Mouse (Mus musculus): ENCODE results near the gene Sertad1. TPM values are rescaled to one million over a fixed set of nuclear protein-coding genes. Genes with fewer than 3 reads are reported as not detected.
"Not testable (repeated sequence)": the region's sequence is repeated elsewhere in the genome, so short reads cannot be mapped to it uniquely, and the experiment has no call there.

Sertad1 gene
- polyA plus RNA-seq, 1 experiment from 2014 or later = 18.6 TPM

- WGBS = 85% methylated on average over 7 of the region's 7 CpGs
- H3K4me1 ChIP-seq = peaks cover 43% of the 10 kb centered on the region
- no peaks in the 10 kb centered on the region for H3K9me3 ChIP-seq
- H3K36me3 ChIP-seq (replicated peaks) = peaks cover 10% of the 10 kb centered on the region
- H3K4me3 ChIP-seq = no peak overlapping the region
- H3K27me3 ChIP-seq (ENCODE audit: poor library complexity, severe bottlenecking) = peaks cover 11% of the 10 kb centered on the region
- DNase-seq (ENCODE audit: extremely low spot score, low spot score) = no peak
- H3K27ac ChIP-seq = no peak overlapping the region
These were observed 5.1 kb downstream of the Sertad1 start for GRCm38 (mm10) chr7:27491856-27492255.

GRCm38 (mm10) chr7:27493022-27493421 is 6.3 kb downstream of the Sertad1 start:
- Histone ChIP-seq H3K27me3 (ENCODE audit: poor library complexity, severe bottlenecking) (peaks cover 11% of the 10 kb centered on the region), H3K36me3 (replicated peaks) (peaks cover 10% of the 10 kb centered on the region), H3K27ac (no peak overlapping the region), H3K9me3 (no peaks in the 10 kb centered on the region), H3K4me3 (no peak overlapping the region), H3K4me1 (peaks cover 34% of the 10 kb centered on the region)
- 83% methylated on average over 3 of the region's 3 CpGs for WGBS
- DNase-seq (ENCODE audit: extremely low spot score, low spot score) = no peak

- WGBS = 91% methylated on average over 5 of the region's 5 CpGs
- DNase-seq (ENCODE audit: extremely low spot score, low spot score) = no peak
These were observed 6.7 kb downstream of the Sertad1 start for GRCm38 (mm10) chr7:27493450-27493849.

GRCm38 (mm10) chr7:27494659-27495367 is 8.1 kb downstream of the Sertad1 start:
- not testable (repeated sequence) for H3K27ac ChIP-seq

More at GRCm38 (mm10) chr7:27493450-27493849, 6.7 kb downstream of the Sertad1 start:
- H3K4me3 ChIP-seq = no peak overlapping the region
- H3K9me3 ChIP-seq = no peaks in the 10 kb centered on the region
- peaks cover 30% of the 10 kb centered on the region for H3K4me1 ChIP-seq
- peaks cover 11% of the 10 kb centered on the region for H3K27me3 ChIP-seq (ENCODE audit: poor library complexity, severe bottlenecking)
- 0 out of 2 replicates have a peak overlapping the region, but pooled peaks have one; percentile 2 for H3K27ac ChIP-seq
- H3K36me3 ChIP-seq (replicated peaks) = peaks cover 10% of the 10 kb centered on the region

GRCm38 (mm10) chr7:27499036-27499435 is 12.3 kb downstream of the Sertad1 start, which contains the start of gene Prx:
Gene Prx, plus strand, starts transcription at chr7:27499324.
- no peak for DNase-seq (ENCODE audit: extremely low spot score, low spot score)
- H3K27me3 ChIP-seq (ENCODE audit: poor library complexity, severe bottlenecking) = no peaks in the 10 kb centered on the region
- H3K9me3 ChIP-seq = no peaks in the 10 kb centered on the region
- H3K4me1 ChIP-seq = no peaks in the 10 kb centered on the region
- no peaks in the 10 kb centered on the region for H3K36me3 ChIP-seq (replicated peaks)
- no peak within 1 kb of the TSS for H3K4me3 ChIP-seq
- no peak within 1 kb of the TSS for H3K27ac ChIP-seq
- 63% methylated on average over 3 of the region's 3 CpGs for WGBS

More at GRCm38 (mm10) chr7:27494659-27495367, 8.1 kb downstream of the Sertad1 start:
- 89% methylated on average over 9 of the region's 9 CpGs for WGBS
- DNase-seq (ENCODE audit: extremely low spot score, low spot score); H3K27me3 ChIP-seq (ENCODE audit: poor library complexity, severe bottlenecking); H3K9me3 ChIP-seq; H3K36me3 ChIP-seq (replicated peaks); H3K4me3 ChIP-seq: not testable (repeated sequence)
- H3K4me1 ChIP-seq = peaks cover 22% of the 10 kb centered on the region

GRCm38 (mm10) chr7:27501620-27502019 is 14.9 kb downstream of the Sertad1 start:
- no peaks in the 10 kb centered on the region for H3K9me3 ChIP-seq
- H3K27me3 ChIP-seq (ENCODE audit: poor library complexity, severe bottlenecking) = no peaks in the 10 kb centered on the region
- H3K36me3 ChIP-seq (replicated peaks) = no peaks in the 10 kb centered on the region
- H3K4me1 ChIP-seq = peaks cover 6% of the 10 kb centered on the region
- DNase-seq (ENCODE audit: extremely low spot score, low spot score) = no peak
- H3K27ac ChIP-seq = no peak overlapping the region
- H3K4me3 ChIP-seq = no peak overlapping the region
- 70% methylated on average over 4 of the region's 4 CpGs for WGBS

- H3K27me3 ChIP-seq (ENCODE audit: poor library complexity, severe bottlenecking) = no peaks in the 10 kb centered on the region
- peaks cover 28% of the 10 kb centered on the region for H3K4me1 ChIP-seq
- no peak for DNase-seq (ENCODE audit: extremely low spot score, low spot score)
- H3K36me3 ChIP-seq (replicated peaks) = no peaks in the 10 kb centered on the region
- H3K9me3 ChIP-seq = no peaks in the 10 kb centered on the region
- WGBS = 55% methylated on average over 9 of the region's 9 CpGs
- H3K27ac ChIP-seq = peak overlapping the region; percentile 97
- H3K4me3 ChIP-seq = peak overlapping the region; percentile 65
These were observed 20.2 kb downstream of the Sertad1 start for GRCm38 (mm10) chr7:27506765-27507370.

GRCm38 (mm10) chr7:27507711-27508647 is 21.3 kb downstream of the Sertad1 start:
- Histone ChIP-seq H3K36me3 (replicated peaks) (no peaks in the 10 kb centered on the region), H3K4me3 (peak overlapping the region; percentile 65), H3K4me1 (peaks cover 28% of the 10 kb centered on the region), H3K27me3 (ENCODE audit: poor library complexity, severe bottlenecking) (no peaks in the 10 kb centered on the region), H3K27ac (peak overlapping the region; percentile 97), H3K9me3 (no peaks in the 10 kb centered on the region)
- under 1% methylated on average over 54 of the region's 54 CpGs for WGBS
- peak; percentile 100 for DNase-seq (ENCODE audit: extremely low spot score, low spot score)

GRCm38 (mm10) chr7:27508648-27509005 is 21.9 kb downstream of the Sertad1 start:
- 23% methylated on average over 6 of the region's 6 CpGs for WGBS
- Histone ChIP-seq H3K9me3 (no peaks in the 10 kb centered on the region), H3K27me3 (ENCODE audit: poor library complexity, severe bottlenecking) (no peaks in the 10 kb centered on the region), H3K27ac (peak overlapping the region; percentile 97; the same call in 1 of the 2 replicates), H3K4me3 (peak overlapping the region; percentile 65), H3K4me1 (peaks cover 28% of the 10 kb centered on the region), H3K36me3 (replicated peaks) (no peaks in the 10 kb centered on the region)
- DNase-seq (ENCODE audit: extremely low spot score, low spot score) = peak; percentile 52

- Histone ChIP-seq H3K27me3 (ENCODE audit: poor library complexity, severe bottlenecking) (no peaks in the 10 kb centered on the region), H3K4me1 (peaks cover 28% of the 10 kb centered on the region), H3K4me3 (no peak overlapping the region), H3K9me3 (no peaks in the 10 kb centered on the region), H3K27ac (no peak overlapping the region), H3K36me3 (replicated peaks) (no peaks in the 10 kb centered on the region)
- 89% methylated on average over 2 of the region's 2 CpGs for WGBS
- DNase-seq (ENCODE audit: extremely low spot score, low spot score) = no peak
These were observed 24.1 kb downstream of the Sertad1 start for GRCm38 (mm10) chr7:27510809-27511208.

GRCm38 (mm10) chr7:27514961-27515360 is 28.3 kb downstream of the Sertad1 start:
- Histone ChIP-seq H3K27ac (no peak overlapping the region), H3K27me3 (ENCODE audit: poor library complexity, severe bottlenecking) (no peaks in the 10 kb centered on the region), H3K4me1 (no peaks in the 10 kb centered on the region), H3K9me3 (peaks cover 6% of the 10 kb centered on the region; the same call in 1 of the 2 replicates), H3K4me3 (no peak overlapping the region), H3K36me3 (replicated peaks) (peaks cover 8% of the 10 kb centered on the region; the same call in 1 of the 2 replicates)
- no peak for DNase-seq (ENCODE audit: extremely low spot score, low spot score)
- WGBS = 81% methylated on average over 9 of the region's 9 CpGs

- no peak overlapping the region for H3K27ac ChIP-seq
- peaks cover 6% of the 10 kb centered on the region for H3K4me1 ChIP-seq
- H3K36me3 ChIP-seq (replicated peaks) = peaks cover 8% of the 10 kb centered on the region; the same call in 1 of the 2 replicates
- H3K27me3 ChIP-seq (ENCODE audit: poor library complexity, severe bottlenecking) = no peaks in the 10 kb centered on the region
- peaks cover 9% of the 10 kb centered on the region; the same call in 1 of the 2 replicates for H3K9me3 ChIP-seq
- H3K4me3 ChIP-seq = no peak overlapping the region
- WGBS = 86% methylated on average over 9 of the region's 9 CpGs
- no peak for DNase-seq (ENCODE audit: extremely low spot score, low spot score)
These were observed 31.6 kb downstream of the Sertad1 start for GRCm38 (mm10) chr7:27518314-27518713.
